Mouse (Mus musculus) adrenal gland, postnatal 14 days (tissue): ENCODE measurements around the gene Hsd17b2. TPM values are rescaled to one million over a fixed set of nuclear protein-coding genes. Genes with fewer than 3 reads are reported as not detected.
A peak's percentile ranks its signal among the peaks of the same experiment; 100 is the strongest.

Experiments used
- DNase-seq: peaks from one replicate; pipeline ENCODE4 v3.0.0; 2021; ENCODE audit warnings: mixed read lengths
- long read RNA-seq, 2 experiments: library from polyadenylated mRNA; stranded (forward); transcript quantifications; one replicate each; pipeline ENCODE4 v2.0.0; 2021
- total RNA-seq: library from RNA; stranded (reverse); gene quantifications from 2 replicates; pipeline ENCODE4 v1.2.3, GENCODE M21; 2021

Hsd17b2 gene
- 1.3 and 25.3 TPM in 2 replicates for total RNA-seq
- long read RNA-seq, experiment 1, partial matches to known transcripts = 1 of 2 reads
- long read RNA-seq, experiment 1, other reads (novel, unspliced or antisense) = 0 of 2 reads
- long read RNA-seq, experiment 2, transcript Hsd17b2-201 (5 exons, 1,320 nt) = major isoform, 30 of 38 reads
- long read RNA-seq, experiment 2, partial matches to known transcripts = 6 of 38 reads
- long read RNA-seq, experiment 2, other reads (novel, unspliced or antisense) = 1 of 38 reads

- no peak for DNase-seq
Observed at GRCm38 (mm10) chr8:117701859-117702258, at the start of gene Hsd17b2. Gene Hsd17b2, plus strand, starts transcription at chr8:117701904.

DNA sequence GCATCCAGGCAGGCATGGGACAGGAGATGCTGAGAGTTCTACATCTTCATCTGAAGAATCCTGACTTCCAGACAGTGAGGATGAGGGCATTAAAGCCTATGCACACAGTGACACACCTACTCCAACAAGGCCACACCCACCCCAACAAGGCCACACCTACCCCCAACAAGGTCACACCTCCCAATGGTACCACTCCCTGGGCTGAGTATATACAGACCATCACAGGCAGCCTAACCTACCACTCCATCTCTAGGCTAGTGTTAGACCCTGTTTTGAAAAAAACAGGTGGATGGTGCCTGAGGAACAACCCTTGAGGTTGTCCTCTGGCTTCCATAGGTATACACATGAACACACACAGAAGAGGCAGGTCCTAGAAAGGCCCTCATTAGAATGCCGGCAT lies 49.4 kb upstream of the Hsd17b2 start:
- no peak for DNase-seq

- DNase-seq = no peak
Observed at GRCm38 (mm10) chr8:117658990-117659389, 42.7 kb upstream of the Hsd17b2 start.

GRCm38 (mm10) chr8:117660358-117661031 lies 41.2 kb upstream of the Hsd17b2 start:
- peak; percentile 5 for DNase-seq

- no peak for DNase-seq
Observed at GRCm38 (mm10) chr8:117667349-117668124, 34.2 kb upstream of the Hsd17b2 start.

DNA sequence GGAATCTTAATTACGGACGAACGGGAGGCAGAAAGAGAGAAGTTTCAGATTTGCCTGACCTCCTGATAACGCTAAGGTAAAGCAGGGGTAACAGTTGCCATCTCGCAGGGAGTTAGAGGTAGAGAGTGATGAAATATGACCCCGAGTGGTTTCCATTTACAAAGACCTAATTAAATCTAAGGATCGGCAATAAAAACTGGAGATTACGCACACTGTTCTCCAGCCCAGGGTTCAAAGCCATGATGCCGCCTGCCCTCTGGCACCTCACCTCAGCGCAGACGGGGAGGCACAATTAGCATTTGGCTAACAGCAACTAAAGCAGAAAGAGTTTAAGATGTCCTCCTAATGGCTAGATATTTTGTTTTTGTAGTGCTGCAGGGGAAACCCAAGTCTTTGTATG lies 31.2 kb upstream of the Hsd17b2 start:
- no peak for DNase-seq

- no peak for DNase-seq
Observed at GRCm38 (mm10) chr8:117672558-117672957, 29.1 kb upstream of the Hsd17b2 start.

DNA sequence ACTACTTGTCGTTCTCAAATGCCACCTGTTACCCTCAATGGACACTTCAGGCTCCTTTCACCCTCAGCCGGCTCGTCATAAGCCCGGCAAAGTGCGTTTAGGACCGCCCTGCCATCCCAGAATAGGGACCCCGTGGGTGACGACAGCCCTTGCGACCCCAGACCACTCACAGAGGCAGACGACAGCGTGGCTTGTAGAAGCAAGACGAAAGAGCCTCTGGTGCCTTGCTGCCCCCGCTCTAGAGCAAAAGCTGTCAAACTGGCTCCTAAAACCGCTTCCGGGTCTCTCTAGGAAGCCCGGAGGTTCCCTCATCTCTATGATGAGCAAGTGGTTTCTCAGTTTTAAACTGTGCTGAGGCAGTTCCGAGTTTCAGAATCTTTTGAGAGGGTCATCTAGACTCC lies 28.3 kb upstream of the Hsd17b2 start, which contains the start of gene Sdr42e1:
Gene Sdr42e1, minus strand, starts transcription at position 260 of the 401 bp plus-strand sequence.
- DNase-seq = peak; percentile 74

GRCm38 (mm10) chr8:117675171-117675570 lies 26.5 kb upstream of the Hsd17b2 start:
- no peak for DNase-seq

- DNase-seq = no peak
Observed at GRCm38 (mm10) chr8:117676460-117676859, 25.2 kb upstream of the Hsd17b2 start.

DNA sequence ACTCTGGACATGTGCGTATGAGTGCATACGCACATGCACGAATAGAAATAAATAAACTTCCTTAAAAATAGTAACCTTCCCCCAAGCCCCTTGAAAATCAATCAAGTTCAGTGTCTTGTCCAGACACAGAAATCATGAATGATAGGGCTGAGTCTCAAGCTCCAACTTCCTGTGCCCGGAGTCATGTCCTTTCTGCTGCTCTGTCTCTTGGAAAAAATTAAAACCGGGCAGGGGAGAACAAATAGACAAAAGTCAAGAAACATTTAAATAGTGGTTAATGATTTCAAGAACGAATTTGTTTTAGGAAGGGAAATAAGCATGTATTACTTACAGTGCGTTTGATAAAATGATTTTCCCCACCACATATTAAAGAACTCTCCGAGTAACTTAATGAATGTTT lies 24.7 kb upstream of the Hsd17b2 start:
- DNase-seq = no peak

DNA sequence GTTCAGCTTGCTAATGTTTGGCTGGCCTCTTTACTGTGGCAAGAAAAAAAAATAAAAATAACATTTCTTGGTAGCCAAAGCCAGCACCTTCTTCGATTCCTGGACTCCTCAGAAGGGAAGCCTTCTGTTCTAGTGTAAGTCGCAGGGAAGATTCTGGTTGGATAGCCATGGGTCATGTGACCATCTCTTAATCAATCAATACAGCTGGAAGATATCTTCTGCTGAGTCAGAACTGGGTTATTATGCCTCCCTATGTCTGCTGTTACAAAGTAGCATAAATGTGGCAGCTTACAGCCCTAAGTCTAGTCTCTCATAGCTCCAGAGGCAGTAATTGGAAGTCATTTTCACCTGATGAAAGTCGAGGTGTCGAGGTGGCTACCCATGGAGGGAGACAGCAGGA lies 23.1 kb upstream of the Hsd17b2 start:
- DNase-seq = no peak

DNA sequence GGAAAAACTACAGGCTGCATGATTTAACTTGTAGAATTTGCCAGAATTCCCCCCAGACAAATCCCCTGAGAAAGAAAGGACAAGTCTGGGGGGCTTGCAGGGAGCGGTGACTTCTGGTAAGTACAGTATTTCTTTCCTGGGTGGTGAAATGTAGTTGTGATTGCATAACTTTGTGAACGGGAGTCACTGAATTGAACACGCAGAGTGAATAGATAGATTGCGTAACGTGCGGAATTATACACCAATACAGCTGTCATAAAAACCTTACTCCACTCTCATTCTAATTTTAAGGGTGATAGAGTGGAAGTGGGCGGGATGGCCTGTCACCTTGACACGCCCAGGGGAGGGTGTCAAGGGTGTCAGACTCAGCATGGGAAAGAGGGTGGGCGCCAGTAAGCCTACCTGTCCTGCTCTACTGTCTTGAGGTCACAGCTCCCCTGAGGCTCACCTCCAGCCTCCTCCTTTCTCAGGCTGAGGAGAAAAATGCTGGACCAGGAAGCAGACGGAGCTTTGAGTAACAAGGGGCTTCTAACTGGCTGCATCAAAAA lies 17.7 kb upstream of the Hsd17b2 start:
- no peak for DNase-seq

- DNase-seq = no peak
Observed at GRCm38 (mm10) chr8:117684504-117684903, 17.2 kb upstream of the Hsd17b2 start.

DNA sequence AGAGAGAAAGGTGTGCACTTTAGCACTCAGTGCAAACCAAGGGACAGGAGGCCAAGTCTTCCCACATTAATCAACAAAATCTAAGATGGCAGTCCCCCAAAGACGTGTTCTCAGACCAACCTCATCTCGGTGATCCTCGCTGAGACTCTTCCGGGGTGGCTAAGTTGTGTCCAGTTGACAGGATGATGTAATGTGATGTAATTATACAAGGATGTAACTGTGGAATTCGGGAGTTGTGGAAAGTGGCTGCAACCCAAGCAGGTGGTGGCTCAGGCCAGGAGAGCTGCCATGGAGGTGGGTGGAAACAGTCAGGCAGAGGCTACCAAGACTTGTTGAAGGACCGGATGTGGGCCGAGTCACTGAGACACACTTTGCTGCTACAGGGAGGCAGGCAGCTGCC lies 13.8 kb upstream of the Hsd17b2 start:
- no peak for DNase-seq

GRCm38 (mm10) chr8:117692131-117692530 lies 9.6 kb upstream of the Hsd17b2 start:
- no peak for DNase-seq

- DNase-seq = no peak
Observed at GRCm38 (mm10) chr8:117695636-117696035, 6.1 kb upstream of the Hsd17b2 start.

DNA sequence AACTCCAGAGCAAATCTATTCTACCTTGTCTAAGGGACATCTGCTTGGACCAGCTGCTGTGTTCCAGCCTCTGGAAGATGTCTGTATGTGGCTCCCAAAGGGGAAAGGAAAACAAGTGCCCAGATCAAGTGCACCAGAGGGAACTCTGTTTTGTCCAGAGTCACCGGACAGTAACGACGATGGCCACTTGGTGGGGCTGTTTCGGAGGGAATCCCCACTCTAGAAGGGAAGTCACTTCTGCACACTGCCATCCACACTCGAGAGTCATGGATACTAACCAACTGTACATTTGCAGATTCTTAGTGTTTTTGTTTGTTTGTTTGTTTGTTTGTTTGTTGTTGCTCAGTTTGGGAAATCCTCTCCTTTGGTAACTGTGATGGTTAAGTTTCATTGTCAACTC lies 4.5 kb upstream of the Hsd17b2 start:
- DNase-seq = peak; percentile 55

GRCm38 (mm10) chr8:117700699-117701098 lies 1.0 kb upstream of the Hsd17b2 start:
- no peak for DNase-seq

DNA sequence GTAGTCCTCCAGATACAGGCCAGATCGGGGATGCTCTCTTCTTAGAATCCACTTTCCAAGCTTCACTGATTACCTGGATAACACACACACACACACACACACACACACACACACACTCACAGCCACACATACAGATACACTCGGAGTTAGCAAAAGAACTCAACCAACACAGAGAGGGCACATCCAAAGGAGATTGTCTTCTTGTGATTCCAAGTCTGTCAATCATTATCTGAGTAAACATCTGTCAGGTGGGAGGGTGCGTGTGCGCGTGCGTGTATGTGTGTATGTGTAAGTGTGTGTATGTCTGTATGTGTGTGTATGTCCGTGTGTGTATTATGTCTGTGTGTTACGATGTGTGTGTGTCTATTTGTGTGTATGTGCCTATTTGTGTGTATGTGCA lies 458 bp upstream of the Hsd17b2 start:
- DNase-seq = no peak

DNA sequence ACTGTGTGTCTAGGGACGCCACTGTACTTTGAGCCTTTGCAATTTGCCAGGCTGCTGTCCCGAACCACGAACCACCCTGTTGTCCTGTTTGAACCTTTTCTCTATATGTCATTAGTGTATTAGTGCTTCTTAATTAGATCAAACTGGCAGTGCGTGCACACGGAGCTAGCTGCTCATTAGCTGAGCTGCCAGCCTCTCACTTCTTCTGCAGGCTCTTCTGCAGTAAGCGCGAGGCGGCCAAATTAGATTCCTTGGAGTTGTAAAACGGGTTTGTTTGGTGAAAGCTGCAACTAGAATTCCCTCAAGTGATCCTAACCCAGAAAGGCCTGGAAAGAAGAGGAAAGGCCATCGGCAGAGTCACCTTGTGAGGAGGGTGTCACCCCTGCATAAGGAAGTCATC lies 997 bp downstream of the Hsd17b2 start:
- no peak for DNase-seq

GRCm38 (mm10) chr8:117706141-117706540 lies 4.4 kb downstream of the Hsd17b2 start:
- no peak for DNase-seq

DNA sequence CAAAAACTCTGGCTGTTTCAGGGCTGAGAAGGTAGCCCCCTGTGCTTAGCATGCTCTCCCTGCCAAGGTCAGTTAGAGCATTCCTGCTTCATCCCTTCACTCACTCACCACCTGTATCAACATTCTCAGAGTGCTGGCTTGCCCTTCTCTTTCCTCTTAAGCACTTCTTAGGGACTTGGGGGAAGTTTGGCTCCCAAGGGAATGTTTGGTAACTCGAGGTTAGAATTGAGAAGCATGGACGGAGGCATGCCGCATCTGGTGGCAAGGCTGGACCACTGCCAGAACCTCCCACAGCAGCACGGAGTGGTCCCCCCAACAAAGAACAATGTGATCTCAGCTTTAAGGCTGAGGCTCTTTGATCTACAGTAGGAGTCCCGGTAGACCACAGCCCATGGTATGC lies 10.5 kb downstream of the Hsd17b2 start:
- no peak for DNase-seq
